Mouse (Mus musculus): Measurements from ENCODE around the gene Mgat1.
A peak's percentile ranks its signal among the peaks of the same experiment; 100 is the strongest.
"Not testable (repeated sequence)": the region's sequence is repeated elsewhere in the genome, so short reads cannot be mapped to it uniquely, and the experiment has no call there.

The Mgat1 gene

GRCm38 (mm10) chr11:49270368-49270767 lies 26.4 kb downstream of the Mgat1 start:
- Histone ChIP-seq H3K4me3 (replicated peaks; ENCODE audit: low read length) (no peak overlapping the region), H3K4me1 (replicated peaks; ENCODE audit: low read depth, low read length) (no peaks in the 10 kb centered on the region), H3K36me3 (ENCODE audit: insufficient read depth, low read length) (no peaks in the 10 kb centered on the region), H3K9me3 (ENCODE audit: low read length) (no peaks in the 10 kb centered on the region), H3K27me3 (ENCODE audit: insufficient read depth, low read length) (no peaks in the 10 kb centered on the region)
- no peak for TF ChIP-seq NANOG (IDR thresholded peaks at IDR 0.05; ENCODE audit: borderline replicate concordance, low read length)
- TF ChIP-seq CTCF (conservative IDR thresholded peaks at IDR 0.05; ENCODE audit: low read length), result no peak
- no peak for TF ChIP-seq POU5F1 (IDR thresholded peaks at IDR 0.05; ENCODE audit: borderline replicate concordance, low read length)

- TF ChIP-seq CTCF (conservative IDR thresholded peaks at IDR 0.05; ENCODE audit: low read length) (peak; percentile 79), POU5F1 (IDR thresholded peaks at IDR 0.05; ENCODE audit: borderline replicate concordance, low read length) (no peak)
- Histone ChIP-seq H3K36me3 (ENCODE audit: insufficient read depth, low read length) (no peaks in the 10 kb centered on the region), H3K9me3 (ENCODE audit: low read length) (no peaks in the 10 kb centered on the region), H3K27me3 (ENCODE audit: insufficient read depth, low read length) (no peaks in the 10 kb centered on the region), H3K4me1 (replicated peaks; ENCODE audit: low read depth, low read length) (no peaks in the 10 kb centered on the region), H3K4me3 (replicated peaks; ENCODE audit: low read length) (no peak overlapping the region)
These were observed 27.3 kb downstream of the Mgat1 start for GRCm38 (mm10) chr11:49271334-49271733.

GRCm38 (mm10) chr11:49273834-49274519 lies 30.0 kb downstream of the Mgat1 start:
- TF ChIP-seq POU5F1 (IDR thresholded peaks at IDR 0.05; ENCODE audit: borderline replicate concordance, low read length) (no peak), CTCF (conservative IDR thresholded peaks at IDR 0.05; ENCODE audit: low read length) (no peak), NANOG (IDR thresholded peaks at IDR 0.05; ENCODE audit: borderline replicate concordance, low read length) (no peak)
- Histone ChIP-seq H3K4me1 (replicated peaks; ENCODE audit: low read depth, low read length) (no peaks in the 10 kb centered on the region), H3K36me3 (ENCODE audit: insufficient read depth, low read length) (no peaks in the 10 kb centered on the region), H3K27me3 (ENCODE audit: insufficient read depth, low read length) (no peaks in the 10 kb centered on the region), H3K9me3 (ENCODE audit: low read length) (no peaks in the 10 kb centered on the region), H3K4me3 (replicated peaks; ENCODE audit: low read length) (no peak overlapping the region)

- TF ChIP-seq POU5F1 (IDR thresholded peaks at IDR 0.05; ENCODE audit: borderline replicate concordance, low read length), result no peak
- TF ChIP-seq NANOG (IDR thresholded peaks at IDR 0.05; ENCODE audit: borderline replicate concordance, low read length), result no peak
- TF ChIP-seq CTCF (conservative IDR thresholded peaks at IDR 0.05; ENCODE audit: low read length), result no peak
- no peaks in the 10 kb centered on the region for H3K9me3 ChIP-seq (ENCODE audit: low read length)
- H3K4me3 ChIP-seq (replicated peaks; ENCODE audit: low read length), result no peak within 1 kb of the TSS
- no peaks in the 10 kb centered on the region for H3K4me1 ChIP-seq (replicated peaks; ENCODE audit: low read depth, low read length)
- H3K27me3 ChIP-seq (ENCODE audit: insufficient read depth, low read length), result no peaks in the 10 kb centered on the region
- H3K36me3 ChIP-seq (ENCODE audit: insufficient read depth, low read length), result no peaks in the 10 kb centered on the region
These were observed 34.2 kb downstream of the Mgat1 start, which contains the start of gene Olfr1393 for GRCm38 (mm10) chr11:49278222-49278621. Gene Olfr1393 (plus strand): TSS chr11:49278304.

- not testable (repeated sequence) for H3K9me3 ChIP-seq (ENCODE audit: low read length); H3K27me3 ChIP-seq (ENCODE audit: insufficient read depth, low read length); H3K4me1 ChIP-seq (replicated peaks; ENCODE audit: low read depth, low read length); H3K4me3 ChIP-seq (replicated peaks; ENCODE audit: low read length); H3K36me3 ChIP-seq (ENCODE audit: insufficient read depth, low read length)
These were observed 41.0 kb downstream of the Mgat1 start, which contains the start of gene Olfr1392 for GRCm38 (mm10) chr11:49284982-49285381. Gene Olfr1392 (plus strand): TSS chr11:49285282.

- no peak overlapping the region for H3K4me3 ChIP-seq (replicated peaks; ENCODE audit: low read length)
- H3K9me3 ChIP-seq (ENCODE audit: low read length), result no peaks in the 10 kb centered on the region
- no peaks in the 10 kb centered on the region for H3K36me3 ChIP-seq (ENCODE audit: insufficient read depth, low read length)
- H3K27me3 ChIP-seq (ENCODE audit: insufficient read depth, low read length), result no peaks in the 10 kb centered on the region
- no peaks in the 10 kb centered on the region for H3K4me1 ChIP-seq (replicated peaks; ENCODE audit: low read depth, low read length)
- TF ChIP-seq CTCF (conservative IDR thresholded peaks at IDR 0.05; ENCODE audit: low read length), result no peak
- no peak for TF ChIP-seq POU5F1 (IDR thresholded peaks at IDR 0.05; ENCODE audit: borderline replicate concordance, low read length)
- TF ChIP-seq NANOG (IDR thresholded peaks at IDR 0.05; ENCODE audit: borderline replicate concordance, low read length), result no peak
These were observed 43.3 kb downstream of the Mgat1 start for GRCm38 (mm10) chr11:49287251-49287650.

- no peaks in the 10 kb centered on the region for H3K27me3 ChIP-seq (ENCODE audit: insufficient read depth, low read length)
- H3K36me3 ChIP-seq (ENCODE audit: insufficient read depth, low read length), result no peaks in the 10 kb centered on the region
- no peak overlapping the region for H3K4me3 ChIP-seq (replicated peaks; ENCODE audit: low read length)
- TF ChIP-seq POU5F1 (IDR thresholded peaks at IDR 0.05; ENCODE audit: borderline replicate concordance, low read length) (no peak), CTCF (conservative IDR thresholded peaks at IDR 0.05; ENCODE audit: low read length) (no peak), NANOG (IDR thresholded peaks at IDR 0.05; ENCODE audit: borderline replicate concordance, low read length) (no peak)
- no peaks in the 10 kb centered on the region for H3K9me3 ChIP-seq (ENCODE audit: low read length)
- H3K4me1 ChIP-seq (replicated peaks; ENCODE audit: low read depth, low read length), result no peaks in the 10 kb centered on the region
These were observed 48.8 kb downstream of the Mgat1 start for GRCm38 (mm10) chr11:49292777-49293176.

GRCm38 (mm10) chr11:49304441-49304840 lies 60.5 kb downstream of the Mgat1 start, which contains the start of gene Olfr10:
Gene Olfr10 (plus strand): TSS chr11:49304741.
- H3K4me3 ChIP-seq (replicated peaks; ENCODE audit: low read length), result no peak within 1 kb of the TSS
- no peaks in the 10 kb centered on the region for H3K27me3 ChIP-seq (ENCODE audit: insufficient read depth, low read length)
- TF ChIP-seq POU5F1 (IDR thresholded peaks at IDR 0.05; ENCODE audit: borderline replicate concordance, low read length), result no peak
- no peak for TF ChIP-seq NANOG (IDR thresholded peaks at IDR 0.05; ENCODE audit: borderline replicate concordance, low read length)
- TF ChIP-seq CTCF (conservative IDR thresholded peaks at IDR 0.05; ENCODE audit: low read length), result no peak
- no peaks in the 10 kb centered on the region for H3K4me1 ChIP-seq (replicated peaks; ENCODE audit: low read depth, low read length)
- H3K36me3 ChIP-seq (ENCODE audit: insufficient read depth, low read length), result no peaks in the 10 kb centered on the region
- peaks cover 8% of the 10 kb centered on the region for H3K9me3 ChIP-seq (ENCODE audit: low read length)

- not testable (repeated sequence) for H3K36me3 ChIP-seq (ENCODE audit: insufficient read depth, low read length); H3K4me3 ChIP-seq (replicated peaks; ENCODE audit: low read length); H3K4me1 ChIP-seq (replicated peaks; ENCODE audit: low read depth, low read length); H3K9me3 ChIP-seq (ENCODE audit: low read length); H3K27me3 ChIP-seq (ENCODE audit: insufficient read depth, low read length)
- 0 out of 2 replicates have a peak, but pooled peaks have one; percentile 52 for TF ChIP-seq NANOG (IDR thresholded peaks at IDR 0.05; ENCODE audit: borderline replicate concordance, low read length)
These were observed 64.6 kb downstream of the Mgat1 start for GRCm38 (mm10) chr11:49308547-49308946.
